Mouse (Mus musculus) brain, embryonic 14.5 days (tissue): ENCODE measurements around the gene Rrp12.

Experiments used
- CTCF ChIP-seq: fragments of 200-500 bp; IDR thresholded peaks from 2 replicates; pipeline ENCODE4 v1.5.1; 2012; ENCODE audit warnings: inconsistent platforms, mild to moderate bottlenecking, moderate library complexity, borderline replicate concordance; ENCODE audit not compliant: insufficient read depth, insufficient read length; ENCODE audit errors: extremely low read depth
- POLR2A ChIP-seq: fragments of 200-500 bp; IDR thresholded peaks from 2 replicates; pipeline ENCODE4 v1.6.1; 2012; ENCODE audit warnings: mild to moderate bottlenecking, inconsistent platforms, borderline replicate concordance; ENCODE audit not compliant: poor library complexity, insufficient read depth, insufficient read length, severe bottlenecking; ENCODE audit errors: extremely low read depth

- TF ChIP-seq CTCF = no peak
- TF ChIP-seq POLR2A = no peak
Measured at GRCm38 (mm10) chr19:41857086-41857762, 38.7 kb downstream of the Rrp12 start.
